Mouse (Mus musculus) hindbrain, embryonic 12.5 days (tissue): ENCODE measurements around the gene Olfr764-ps1. TPM values are rescaled to one million over a fixed set of nuclear protein-coding genes. Genes with fewer than 3 reads are reported as not detected.
"Not testable (repeated sequence)": the region's sequence is repeated elsewhere in the genome, so short reads cannot be mapped to it uniquely, and the experiment has no call there.

Source experiments
- ATAC-seq: fragments of 200-750 bp; cut with Nextera tagmentation; 2 replicates; pipeline ENCODE4 v1.8.0; 2017; ENCODE audit warnings: moderate TSS enrichment; ENCODE audit not compliant: low FRiP score
- H3K27ac ChIP-seq: fragments of 300-500 bp; sonication (generic); 2 replicates; pipeline ENCODE4 v1.5.1; 2016; ENCODE audit warnings: mild to moderate bottlenecking
- H3K27me3 ChIP-seq: fragments of 300-500 bp; sonication (generic); 2 replicates; pipeline ENCODE4 v1.6.1; 2016; ENCODE audit warnings: mild to moderate bottlenecking
- H3K36me3 ChIP-seq: fragments of 300-500 bp; sonication (generic); 2 replicates; pipeline ENCODE4 v1.6.1; 2016; ENCODE audit warnings: mild to moderate bottlenecking
- H3K4me1 ChIP-seq: fragments of 300-500 bp; sonication (generic); 2 replicates; pipeline ENCODE4 v1.6.1; 2016
- H3K4me2 ChIP-seq: fragments of 300-500 bp; sonication (generic); replicated peaks from 2 replicates; pipeline ENCODE4 v1.6.1; 2016; ENCODE audit warnings: mild to moderate bottlenecking
- H3K4me3 ChIP-seq: fragments of 300-500 bp; sonication (generic); 2 replicates; pipeline ENCODE4 v1.5.1; 2016; ENCODE audit warnings: mild to moderate bottlenecking
- H3K9ac ChIP-seq: fragments of 300-500 bp; sonication (generic); 2 replicates; pipeline ENCODE4 v1.6.1; 2016; ENCODE audit warnings: mild to moderate bottlenecking, moderate library complexity
- H3K9me3 ChIP-seq: fragments of 300-500 bp; sonication (generic); replicated peaks from 2 replicates; pipeline ENCODE4 v1.6.1; 2016; ENCODE audit warnings: mild to moderate bottlenecking
- WGBS: fragments of 180-500 bp; shearing (Covaris S2); methylation state at CpG from one replicate; pipeline ENCODE4 v1.1.7; 2016; 5-methylcytosine and 5-hydroxymethylcytosine counted together
- polyA plus RNA-seq: library from polyadenylated mRNA; unstranded; fragments of >200 nt; fragmentation: Nextera tagmentation; extraction: Ambion mirVana; gene quantifications from 2 replicates; pipeline ENCODE4 v1.2.1, GENCODE M21; 2016

The Olfr764-ps1 gene
- polyA plus RNA-seq = not detected in 2 replicates

GRCm38 (mm10) chr10:129039796-129040195 is at the start of gene Olfr764-ps1:
Gene Olfr764-ps1, minus strand, starts transcription at chr10:129039896.
- Histone ChIP-seq H3K4me1 (no peaks in the 10 kb centered on the region), H3K4me3 (no peak within 1 kb of the TSS), H3K27ac (no peak within 1 kb of the TSS), H3K4me2 (no peak within 1 kb of the TSS), H3K27me3 (no peaks in the 10 kb centered on the region), H3K36me3 (no peaks in the 10 kb centered on the region), H3K9ac (no peak within 1 kb of the TSS), H3K9me3 (no peaks in the 10 kb centered on the region)
- WGBS = 84% methylated on average over 3 of the region's 3 CpGs
- ATAC-seq = no peak

GRCm38 (mm10) chr10:129082810-129083209 is 43.1 kb upstream of the Olfr764-ps1 start, which contains the start of gene Olfr767:
Gene Olfr767, minus strand, starts transcription at chr10:129082910.
- H3K4me2 ChIP-seq, H3K4me1 ChIP-seq, H3K9ac ChIP-seq, ATAC-seq, H3K9me3 ChIP-seq, H3K4me3 ChIP-seq, H3K27me3 ChIP-seq, H3K27ac ChIP-seq, H3K36me3 ChIP-seq: not testable (repeated sequence)

- ATAC-seq = no peak
- Histone ChIP-seq H3K4me3 (no peak within 1 kb of the TSS), H3K4me1 (no peaks in the 10 kb centered on the region), H3K9me3 (no peaks in the 10 kb centered on the region), H3K4me2 (no peak within 1 kb of the TSS), H3K9ac (no peak within 1 kb of the TSS), H3K27me3 (no peaks in the 10 kb centered on the region), H3K27ac (no peak within 1 kb of the TSS), H3K36me3 (no peaks in the 10 kb centered on the region)
- 85% methylated on average over 2 of the region's 2 CpGs for WGBS
These were observed 29.2 kb upstream of the Olfr764-ps1 start, which contains the start of gene Olfr766-ps1 for GRCm38 (mm10) chr10:129068877-129069276. Gene Olfr766-ps1, minus strand, starts transcription at chr10:129068977.

GRCm38 (mm10) chr10:129049898-129050297 is 10.2 kb upstream of the Olfr764-ps1 start, which contains the start of gene Olfr765:
Gene Olfr765, minus strand, starts transcription at chr10:129049998.
- H3K4me1 ChIP-seq, ATAC-seq, H3K9ac ChIP-seq, H3K27ac ChIP-seq, H3K36me3 ChIP-seq, H3K4me3 ChIP-seq, H3K9me3 ChIP-seq, H3K4me2 ChIP-seq, H3K27me3 ChIP-seq: not testable (repeated sequence)

- no peak overlapping the region for H3K4me3 ChIP-seq
- no peak overlapping the region for H3K27ac ChIP-seq
- no peak overlapping the region for H3K9ac ChIP-seq
- no peak for ATAC-seq
- H3K36me3 ChIP-seq = no peaks in the 10 kb centered on the region
- no peaks in the 10 kb centered on the region for H3K9me3 ChIP-seq
- no peak overlapping the region for H3K4me2 ChIP-seq
- no peaks in the 10 kb centered on the region for H3K27me3 ChIP-seq
- WGBS = 79% methylated on average over 2 of the region's 2 CpGs
- H3K4me1 ChIP-seq = no peaks in the 10 kb centered on the region
These were observed 11.4 kb downstream of the Olfr764-ps1 start for GRCm38 (mm10) chr10:129028343-129028742.

GRCm38 (mm10) chr10:129026018-129026662 is 13.6 kb downstream of the Olfr764-ps1 start:
- ATAC-seq = peak; percentile 76; the same call in 1 of the 2 replicates

GRCm38 (mm10) chr10:129023319-129023718 is 16.4 kb downstream of the Olfr764-ps1 start:
- no peaks in the 10 kb centered on the region for H3K27me3 ChIP-seq
- ATAC-seq = no peak
- H3K4me1 ChIP-seq = no peaks in the 10 kb centered on the region
- H3K9me3 ChIP-seq = no peaks in the 10 kb centered on the region
- H3K4me3 ChIP-seq = no peak overlapping the region
- no peak overlapping the region for H3K4me2 ChIP-seq
- H3K36me3 ChIP-seq = no peaks in the 10 kb centered on the region
- no peak overlapping the region for H3K27ac ChIP-seq
- H3K9ac ChIP-seq = no peak overlapping the region

More at GRCm38 (mm10) chr10:129026018-129026662, 13.6 kb downstream of the Olfr764-ps1 start:
- H3K4me3 ChIP-seq = no peak overlapping the region
- no peaks in the 10 kb centered on the region for H3K9me3 ChIP-seq
- no peak overlapping the region for H3K4me2 ChIP-seq
- no peaks in the 10 kb centered on the region for H3K4me1 ChIP-seq
- H3K9ac ChIP-seq = no peak overlapping the region
- no peaks in the 10 kb centered on the region for H3K27me3 ChIP-seq
- 61% methylated on average over 3 of the region's 3 CpGs for WGBS
- H3K36me3 ChIP-seq = no peaks in the 10 kb centered on the region
- no peak overlapping the region for H3K27ac ChIP-seq

- ATAC-seq = no peak
- no peaks in the 10 kb centered on the region for H3K27me3 ChIP-seq
- no peak overlapping the region for H3K27ac ChIP-seq
- no peak overlapping the region for H3K4me3 ChIP-seq
- H3K4me2 ChIP-seq = no peak overlapping the region
- H3K36me3 ChIP-seq = no peaks in the 10 kb centered on the region
- no peaks in the 10 kb centered on the region for H3K9me3 ChIP-seq
- no peaks in the 10 kb centered on the region for H3K4me1 ChIP-seq
- no peak overlapping the region for H3K9ac ChIP-seq
These were observed 25.2 kb downstream of the Olfr764-ps1 start for GRCm38 (mm10) chr10:129014477-129014876.

- H3K4me1 ChIP-seq, H3K9ac ChIP-seq, H3K4me2 ChIP-seq, H3K36me3 ChIP-seq, H3K4me3 ChIP-seq, H3K9me3 ChIP-seq, H3K27me3 ChIP-seq, H3K27ac ChIP-seq: not testable (repeated sequence)
- peak; percentile 54; the same call in 1 of the 2 replicates for ATAC-seq
- WGBS = 83% methylated on average over 2 of the region's 5 CpGs
These were observed 28.2 kb downstream of the Olfr764-ps1 start for GRCm38 (mm10) chr10:129011511-129011910.

GRCm38 (mm10) chr10:129010288-129010841 is 29.3 kb downstream of the Olfr764-ps1 start, which contains the start of gene Olfr763:
Gene Olfr763, plus strand, starts transcription at chr10:129010791.
- Histone ChIP-seq H3K4me2 (no peak within 1 kb of the TSS), H3K4me3 (no peak within 1 kb of the TSS), H3K36me3 (no peaks in the 10 kb centered on the region), H3K4me1 (no peaks in the 10 kb centered on the region), H3K9ac (no peak within 1 kb of the TSS), H3K27ac (no peak within 1 kb of the TSS), H3K9me3 (no peaks in the 10 kb centered on the region; the same call in 1 of the 2 replicates), H3K27me3 (no peaks in the 10 kb centered on the region)
- no peak for ATAC-seq
- WGBS = 64% methylated on average over 2 of the region's 2 CpGs

GRCm38 (mm10) chr10:129004032-129004920 is 35.4 kb downstream of the Olfr764-ps1 start:
- Histone ChIP-seq H3K4me1 (no peaks in the 10 kb centered on the region), H3K27ac (no peak overlapping the region), H3K36me3 (no peaks in the 10 kb centered on the region), H3K4me2 (no peak overlapping the region), H3K9me3 (no peaks in the 10 kb centered on the region; the same call in 1 of the 2 replicates), H3K9ac (no peak overlapping the region), H3K4me3 (no peak overlapping the region), H3K27me3 (no peaks in the 10 kb centered on the region)
- 85% methylated on average over 14 of the region's 14 CpGs for WGBS
- ATAC-seq = no peak

- Histone ChIP-seq H3K4me1 (no peaks in the 10 kb centered on the region), H3K9me3 (no peaks in the 10 kb centered on the region), H3K9ac (no peak overlapping the region), H3K4me3 (no peak overlapping the region), H3K27ac (no peak overlapping the region), H3K4me2 (no peak overlapping the region), H3K36me3 (no peaks in the 10 kb centered on the region), H3K27me3 (no peaks in the 10 kb centered on the region)
- WGBS = 76% methylated on average over 4 of the region's 4 CpGs
- no peak for ATAC-seq
These were observed 43.1 kb downstream of the Olfr764-ps1 start for GRCm38 (mm10) chr10:128996523-128997040.
